Mouse (Mus musculus): ENCODE measurements at regions not wholly inside any gene's neighbourhood (a gene's known extent, or its start where the extent isn't known, plus 50 kb on each side); places are given as distances from the start of the nearest gene placed in this dataset.

GRCm38 (mm10) chr13:15911263-15911662 is 100.4 kb upstream of the Inhba start:
- no peak for DNase-seq
- intact Hi-C loops (cut with DNase I; ENCODE audit: low total_unique reads) = no loop called here

- DNase-seq = no peak
These were observed 97.4 kb upstream of the Inhba start for GRCm38 (mm10) chr13:15914270-15914669.

GRCm38 (mm10) chr13:15929890-15930289 is 81.8 kb upstream of the Inhba start:
- no peak for DNase-seq

More at GRCm38 (mm10) chr13:15914270-15914669, 97.4 kb upstream of the Inhba start:
- intact Hi-C loops (cut with DNase I; ENCODE audit: low total_unique reads) = no loop called here

GRCm38 (mm10) chr13:15931553-15932162 is 80.0 kb upstream of the Inhba start:
- intact Hi-C loops (cut with DNase I; ENCODE audit: low total_unique reads) = no loop called here
- no peak for DNase-seq

More at GRCm38 (mm10) chr13:15929890-15930289, 81.8 kb upstream of the Inhba start:
- intact Hi-C loops (cut with DNase I; ENCODE audit: low total_unique reads) = no loop called here

- intact Hi-C loops (cut with DNase I; ENCODE audit: low total_unique reads) = no loop called here
- no peak for DNase-seq
These were observed 76.0 kb upstream of the Inhba start for GRCm38 (mm10) chr13:15935689-15936088.

GRCm38 (mm10) chr13:15936109-15936508 is 75.5 kb upstream of the Inhba start:
- intact Hi-C loops (cut with DNase I; ENCODE audit: low total_unique reads) = no loop called here
- no peak for DNase-seq

GRCm38 (mm10) chr13:15950143-15950542 is 61.5 kb upstream of the Inhba start:
- no peak for DNase-seq
- intact Hi-C loops (cut with DNase I; ENCODE audit: low total_unique reads) = no loop called here

GRCm38 (mm10) chr13:15950885-15951610 is 60.6 kb upstream of the Inhba start:
- intact Hi-C loops (cut with DNase I; ENCODE audit: low total_unique reads) = no loop called here
- DNase-seq = no peak

All from gastrocnemius, postnatal 14 days (tissue).